Mouse (Mus musculus) embryonic fibroblast, embryonic 13.5 days (primary cell): Measurements from ENCODE around the gene Ccdc15.

Experiments used
- CTCF ChIP-seq: IDR thresholded peaks from 2 replicates; pipeline ENCODE4 v1.5.1; 2011; ENCODE audit warnings: mild to moderate bottlenecking, control low read depth, low read length, moderate library complexity, borderline replicate concordance; ENCODE audit not compliant: insufficient read depth
- POLR2A ChIP-seq: IDR thresholded peaks from 2 replicates; pipeline ENCODE4 v1.6.1; 2011; ENCODE audit warnings: low read depth, mild to moderate bottlenecking, control low read depth, low read length, moderate library complexity

DNA sequence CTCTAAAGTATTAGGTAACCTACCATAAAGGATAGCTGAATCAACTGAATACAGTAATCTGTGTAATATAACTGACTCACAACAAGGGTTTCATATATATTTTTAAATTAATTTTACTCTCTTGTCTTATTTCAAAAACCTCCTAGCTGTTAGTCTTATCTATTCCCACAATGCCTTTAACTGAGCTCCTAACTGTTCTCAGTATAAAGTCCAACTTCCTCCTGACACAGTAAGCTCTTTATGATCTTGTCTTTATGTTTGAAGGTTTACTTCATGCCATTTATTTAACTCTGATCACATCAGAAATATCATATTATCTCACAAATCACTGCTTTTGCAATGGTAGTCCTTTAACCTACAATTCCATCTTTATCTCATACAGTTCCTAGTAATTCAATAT, 52.6 kb downstream of the Ccdc15 start:
- TF ChIP-seq CTCF (no peak), POLR2A (no peak)
